Mouse (Mus musculus) left cerebral cortex, adult 11 months (tissue): ENCODE measurements around the gene Npepps.
"Not testable (repeated sequence)": the region's sequence is repeated elsewhere in the genome, so short reads cannot be mapped to it uniquely, and the experiment has no call there.

Experiments used
- DNase-seq: peaks from one replicate; pipeline ENCODE4 v3.0.0; 2022; ENCODE audit warnings: low spot score

Gene Npepps

GRCm38 (mm10) chr11:97292731-97293130 is 12.3 kb upstream of the Npepps start:
- DNase-seq = no peak

- peak; percentile 46 for DNase-seq
Measured at GRCm38 (mm10) chr11:97289276-97290230, 9.1 kb upstream of the Npepps start.

GRCm38 (mm10) chr11:97287643-97288042 is 7.2 kb upstream of the Npepps start:
- DNase-seq = no peak

- no peak for DNase-seq
Measured at GRCm38 (mm10) chr11:97286973-97287372, 6.5 kb upstream of the Npepps start.

- no peak for DNase-seq
Measured at GRCm38 (mm10) chr11:97285852-97286775, 5.7 kb upstream of the Npepps start.

GRCm38 (mm10) chr11:97284854-97285253 is 4.4 kb upstream of the Npepps start:
- no peak for DNase-seq

- DNase-seq = no peak
Measured at GRCm38 (mm10) chr11:97282179-97282578, 1.7 kb upstream of the Npepps start.

GRCm38 (mm10) chr11:97279405-97280215 is 828 bp downstream of the Npepps start:
- peak; percentile 27 for DNase-seq

- DNase-seq = no peak
Measured at GRCm38 (mm10) chr11:97279040-97279404, 1.4 kb downstream of the Npepps start.

- no peak for DNase-seq
Measured at GRCm38 (mm10) chr11:97278456-97278855, 2.0 kb downstream of the Npepps start.

- no peak for DNase-seq
Measured at GRCm38 (mm10) chr11:97277166-97277565, 3.3 kb downstream of the Npepps start.

GRCm38 (mm10) chr11:97276019-97276418 is 4.4 kb downstream of the Npepps start:
- no peak for DNase-seq

GRCm38 (mm10) chr11:97275349-97275748 is 5.1 kb downstream of the Npepps start:
- DNase-seq = no peak

- DNase-seq = not testable (repeated sequence)
Measured at GRCm38 (mm10) chr11:97274947-97275346, 5.5 kb downstream of the Npepps start.

GRCm38 (mm10) chr11:97273613-97274012 is 6.8 kb downstream of the Npepps start:
- no peak for DNase-seq

- DNase-seq = no peak
Measured at GRCm38 (mm10) chr11:97272835-97273234, 7.6 kb downstream of the Npepps start.

- not testable (repeated sequence) for DNase-seq
Measured at GRCm38 (mm10) chr11:97270004-97270403, 10.4 kb downstream of the Npepps start.

- not testable (repeated sequence) for DNase-seq
Measured at GRCm38 (mm10) chr11:97266544-97266943, 13.9 kb downstream of the Npepps start.

- not testable (repeated sequence) for DNase-seq
Measured at GRCm38 (mm10) chr11:97249649-97250048, 30.8 kb downstream of the Npepps start.

- DNase-seq = no peak
Measured at GRCm38 (mm10) chr11:97246510-97247159, 33.8 kb downstream of the Npepps start.

GRCm38 (mm10) chr11:97241321-97241720 is 39.1 kb downstream of the Npepps start:
- DNase-seq = no peak
